9 mouse cellular contexts compared by ENCODE assay signal in the genomic region with DNA sequence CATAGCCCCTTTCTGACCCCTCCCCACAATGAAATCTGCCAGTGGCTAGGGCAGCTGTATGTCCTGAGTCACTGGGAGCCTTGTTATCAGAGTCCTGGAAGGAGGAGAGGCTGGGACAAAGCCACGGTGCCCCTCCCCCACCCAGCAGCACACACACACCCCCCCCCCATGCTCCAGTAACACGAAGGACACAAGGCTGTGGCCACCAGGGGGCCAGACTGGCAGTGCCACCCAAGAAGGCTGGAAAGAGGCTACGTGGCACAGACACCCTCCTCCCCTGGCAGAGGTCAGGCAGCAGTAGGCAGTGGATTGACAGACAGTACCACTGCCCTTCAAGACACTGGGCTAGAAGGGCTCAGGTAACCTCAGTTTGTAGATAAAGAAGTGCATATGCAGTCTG. TPM values are rescaled to one million over a fixed set of nuclear protein-coding genes. Genes with fewer than 3 reads are reported as not detected.
DNase-seq lines count a peak whose midpoint lies in the region; ATAC-seq lines count a peak whose summit lies in the region.
"Had no signal": no experiment of that assay in that cellular context is flagged by ENCODE, and none has a peak within 500 bp of the region (broad histone marks: within the 10 kb centered on the region; RNA-seq: fewer than 3 reads in every experiment).

No protein-coding gene starts in this region.

- DNase-seq in kidney, adult 8-10 months, result no peak
- DNase-seq in urinary bladder, postnatal 25 days (ENCODE audit: low spot score), result peak; percentile 44
- DNase-seq in urinary bladder, adult 18-20 months (ENCODE audit: low spot score in 2 of 2), result no peak
- peak; percentile 64 to 75 for DNase-seq in lung, postnatal 4 days
- DNase-seq in cerebellum, postnatal 36 days, result no peak
- DNase-seq in left cerebral cortex, adult 9 months (ENCODE audit: low spot score in 2 of 2), result no peak

- peaks cover 10% of the 10 kb centered on the region for H3K36me3 ChIP-seq in kidney, embryonic 15.5 days
- H3K36me3 ChIP-seq: liver, embryonic 15.5 days had no signal

- H3K27me3 ChIP-seq in kidney, embryonic 15.5 days, result peaks cover 3% of the 10 kb centered on the region; the same call in 1 of the 2 replicates

- ATAC-seq in kidney, embryonic 15.5 days (replicated peaks; ENCODE audit: low FRiP score), result no peak
- ATAC-seq in granulocyte monocyte progenitor cell, adult 5-6 weeks (replicated peaks; ENCODE audit: poor library complexity, severe bottlenecking), result peak; percentile 36; the same call in 1 of the 2 replicates

- no peaks in the 10 kb centered on the region for H3K9me3 ChIP-seq in kidney, embryonic 15.5 days (replicated peaks)
- H3K9me3 ChIP-seq: liver, embryonic 15.5 days had no signal

- H3K4me1 ChIP-seq in kidney, embryonic 15.5 days, result peaks cover 37% of the 10 kb centered on the region

- no peak overlapping the region for H3K4me2 ChIP-seq in kidney, embryonic 15.5 days
- H3K4me2 ChIP-seq: liver, embryonic 15.5 days had no signal

- no peak overlapping the region for H3K4me3 ChIP-seq in kidney, embryonic 15.5 days (replicated peaks)
- H3K4me3 ChIP-seq: liver, embryonic 15.5 days had no signal

- 20% methylated on average over 3 of the region's 3 CpGs for WGBS in kidney, embryonic 15.5 days

- 0 out of 2 replicates have a peak overlapping the region, but pooled peaks have one; percentile 13 for H3K27ac ChIP-seq in kidney, embryonic 15.5 days
- H3K27ac ChIP-seq: liver, embryonic 15.5 days had no signal

- no peak overlapping the region for H3K9ac ChIP-seq in kidney, embryonic 15.5 days
- H3K9ac ChIP-seq: liver, embryonic 15.5 days had no signal

RNA-seq across cellular contexts. Expression of gene Cspg4, which starts 29.2 kb away (rescaled TPM):
- 25.0 and 26.5 TPM in 2 replicates for polyA plus RNA-seq in kidney, embryonic 15.5 days (2015; fragmentation: Nextera tagmentation; extraction: Ambion mirVana)
- not detected in 2 replicates for total RNA-seq in granulocyte monocyte progenitor cell, adult 5-6 weeks (2014; fragmentation: Nextera tagmentation)
- not detected in 2 replicates for total RNA-seq in granulocyte monocyte progenitor cell, adult 5-6 weeks (2017)

RNA-seq across cellular contexts. Expression of gene Odf3l1, which starts 29.5 kb away (rescaled TPM):
- 0.17 and 0.22 TPM in 2 replicates for polyA plus RNA-seq in kidney, embryonic 15.5 days (2015; fragmentation: Nextera tagmentation; extraction: Ambion mirVana)
- total RNA-seq in granulocyte monocyte progenitor cell, adult 5-6 weeks (2014; fragmentation: Nextera tagmentation), result not detected in 2 replicates
- not detected in 2 replicates for total RNA-seq in granulocyte monocyte progenitor cell, adult 5-6 weeks (2017)

RNA-seq across cellular contexts. Expression of gene Snx33, which starts 34.2 kb away (rescaled TPM):
- 9.2 and 10.5 TPM in 2 replicates for polyA plus RNA-seq in kidney, embryonic 15.5 days (2015; fragmentation: Nextera tagmentation; extraction: Ambion mirVana)
- total RNA-seq in granulocyte monocyte progenitor cell, adult 5-6 weeks (2014; fragmentation: Nextera tagmentation), result 2.1 and 5.0 TPM in 2 replicates
- 1.5 and 2.0 TPM in 2 replicates for total RNA-seq in granulocyte monocyte progenitor cell, adult 5-6 weeks (2017)

RNA-seq across cellular contexts. Expression of gene Imp3, which starts 43.3 kb away (rescaled TPM):
- 90.8 and 93.7 TPM in 2 replicates for polyA plus RNA-seq in kidney, embryonic 15.5 days (2015; fragmentation: Nextera tagmentation; extraction: Ambion mirVana)
- 95.8 and 123 TPM in 2 replicates for total RNA-seq in granulocyte monocyte progenitor cell, adult 5-6 weeks (2014; fragmentation: Nextera tagmentation)
- total RNA-seq in granulocyte monocyte progenitor cell, adult 5-6 weeks (2017), result 65.1 and 69.7 TPM in 2 replicates

RNA-seq across cellular contexts. Expression of gene Snupn, which starts 56.7 kb away (rescaled TPM):
- 24.1 and 28.3 TPM in 2 replicates for polyA plus RNA-seq in kidney, embryonic 15.5 days (2015; fragmentation: Nextera tagmentation; extraction: Ambion mirVana)
- total RNA-seq in granulocyte monocyte progenitor cell, adult 5-6 weeks (2014; fragmentation: Nextera tagmentation), result 1.4 and 3.3 TPM in 2 replicates
- 10.9 and 11.6 TPM in 2 replicates for total RNA-seq in granulocyte monocyte progenitor cell, adult 5-6 weeks (2017)

Comparison
In these comparisons a context has a peak if more than half of its experiments do, and no peak if none do; other contexts are left out.
1. DNase-seq: peak in urinary bladder, postnatal 25 days (single experiment) and lung, postnatal 4 days (2 of 2); none in kidney, adult 8-10 months (0 of 2), urinary bladder, adult 18-20 months (0 of 2), cerebellum, postnatal 36 days (0 of 2) and left cerebral cortex, adult 9 months (0 of 2).